Mouse (Mus musculus) macrophage (primary cell): ENCODE data around the gene Xntrpc. TPM values are rescaled to one million over a fixed set of nuclear protein-coding genes. Genes with fewer than 3 reads are reported as not detected.
"Not testable (repeated sequence)": the region's sequence is repeated elsewhere in the genome, so short reads cannot be mapped to it uniquely, and the experiment has no call there.

Experiments used
- H3K27ac ChIP-seq: fragments of 350-480 bp; formaldehyde crosslinking; 2 replicates; pipeline ENCODE4 v1.9.0; 2021
- H3K36me3 ChIP-seq: fragments of 350-480 bp; formaldehyde crosslinking; 2 replicates; pipeline ENCODE4 v1.9.0; 2021; ENCODE audit errors: inconsistent target
- H3K4me3 ChIP-seq: fragments of 350-480 bp; formaldehyde crosslinking; 2 replicates; pipeline ENCODE4 v1.9.0; 2021; ENCODE audit errors: inconsistent target
- H3K79me2 ChIP-seq: fragments of 350-480 bp; formaldehyde crosslinking; 2 replicates; pipeline ENCODE4 v1.9.0; 2021; ENCODE audit errors: inconsistent target
- WGBS: methylation state at CpG from one replicate; pipeline ENCODE4 v1.1.7; 2026; ENCODE audit warnings: inconsistent platforms; ENCODE audit not compliant: missing documents; 5-methylcytosine and 5-hydroxymethylcytosine counted together
- polyA plus RNA-seq: library from polyadenylated mRNA; stranded (reverse); fragments of 250-400 nt; gene quantifications from 3 replicates; pipeline ENCODE4 v1.2.4, GENCODE M21; 2018; ENCODE audit warnings: inconsistent platforms

Gene Xntrpc
- polyA plus RNA-seq, 1 experiment from 2014 or later = not detected

GRCm38 (mm10) chr7:102048524-102048923, 17.0 kb upstream of the Xntrpc start:
- H3K79me2 ChIP-seq = peaks cover 48% of the 10 kb centered on the region; the same call in 1 of the 2 replicates
- not testable (repeated sequence) for H3K36me3 ChIP-seq, H3K4me3 ChIP-seq, H3K27ac ChIP-seq

- 97% methylated on average over 3 of the region's 3 CpGs for WGBS
Observed at GRCm38 (mm10) chr7:102061353-102061752, 4.2 kb upstream of the Xntrpc start.

GRCm38 (mm10) chr7:102062203-102062602, 3.3 kb upstream of the Xntrpc start:
- Histone ChIP-seq H3K36me3 (0 out of 2 replicates have a peak, but pooled peaks cover 7% of the 10 kb centered on the region), H3K4me3 (no peak overlapping the region), H3K27ac (no peak overlapping the region), H3K79me2 (peaks cover 77% of the 10 kb centered on the region)
- WGBS = 90% methylated on average over 1 of the region's 1 CpGs

More at GRCm38 (mm10) chr7:102061353-102061752, 4.2 kb upstream of the Xntrpc start:
- Histone ChIP-seq H3K4me3 (no peak overlapping the region), H3K36me3 (0 out of 2 replicates have a peak, but pooled peaks cover 7% of the 10 kb centered on the region), H3K79me2 (peaks cover 70% of the 10 kb centered on the region), H3K27ac (no peak overlapping the region)

GRCm38 (mm10) chr7:102063891-102064290, 1.6 kb upstream of the Xntrpc start:
- H3K4me3 ChIP-seq = no peak overlapping the region; the same call in 1 of the 2 replicates
- 85% methylated on average over 9 of the region's 9 CpGs for WGBS

GRCm38 (mm10) chr7:102064655-102065045, 863 bp upstream of the Xntrpc start:
- Histone ChIP-seq H3K79me2 (peaks cover 63% of the 10 kb centered on the region), H3K4me3 (peak overlapping the region; percentile 86), H3K36me3 (0 out of 2 replicates have a peak, but pooled peaks cover 1% of the 10 kb centered on the region), H3K27ac (peak overlapping the region; percentile 78)
- WGBS = 4% methylated on average over 9 of the region's 9 CpGs

More at GRCm38 (mm10) chr7:102063891-102064290, 1.6 kb upstream of the Xntrpc start:
- Histone ChIP-seq H3K36me3 (0 out of 2 replicates have a peak, but pooled peaks cover 7% of the 10 kb centered on the region), H3K27ac (no peak overlapping the region), H3K79me2 (peaks cover 71% of the 10 kb centered on the region)

- Histone ChIP-seq H3K79me2 (peaks cover 46% of the 10 kb centered on the region), H3K4me3 (peak overlapping the region; percentile 86), H3K36me3 (no peaks in the 10 kb centered on the region), H3K27ac (peak overlapping the region; percentile 78; the same call in 1 of the 2 replicates)
- WGBS = 71% methylated on average over 6 of the region's 6 CpGs
Observed at GRCm38 (mm10) chr7:102066363-102066762, 850 bp downstream of the Xntrpc start.

GRCm38 (mm10) chr7:102076714-102077296, 11.3 kb downstream of the Xntrpc start:
- H3K27ac ChIP-seq = no peak overlapping the region
- H3K4me3 ChIP-seq = no peak overlapping the region
- no peaks in the 10 kb centered on the region for H3K79me2 ChIP-seq
- 68% methylated on average over 6 of the region's 7 CpGs for WGBS
- H3K36me3 ChIP-seq = peaks cover 45% of the 10 kb centered on the region

- Histone ChIP-seq H3K36me3 (peaks cover 38% of the 10 kb centered on the region), H3K27ac (no peak overlapping the region), H3K79me2 (no peaks in the 10 kb centered on the region), H3K4me3 (no peak overlapping the region)
- WGBS = 79% methylated on average over 7 of the region's 7 CpGs
Observed at GRCm38 (mm10) chr7:102078517-102078916, 13.0 kb downstream of the Xntrpc start.

GRCm38 (mm10) chr7:102080311-102080710, 14.8 kb downstream of the Xntrpc start:
- H3K79me2 ChIP-seq = no peaks in the 10 kb centered on the region

GRCm38 (mm10) chr7:102081784-102082183, 16.3 kb downstream of the Xntrpc start:
- Histone ChIP-seq H3K79me2 (no peaks in the 10 kb centered on the region), H3K36me3 (peaks cover 28% of the 10 kb centered on the region), H3K27ac (no peak overlapping the region), H3K4me3 (no peak overlapping the region)
- WGBS = 98% methylated on average over 5 of the region's 5 CpGs

More at GRCm38 (mm10) chr7:102080311-102080710, 14.8 kb downstream of the Xntrpc start:
- no peak overlapping the region for H3K27ac ChIP-seq
- no peak overlapping the region for H3K4me3 ChIP-seq
- 94% methylated on average over 8 of the region's 8 CpGs for WGBS
- peaks cover 35% of the 10 kb centered on the region for H3K36me3 ChIP-seq

GRCm38 (mm10) chr7:102082816-102083215, 17.3 kb downstream of the Xntrpc start, which contains the start of gene Trpc2:
Trpc2 (plus strand) TSS chr7:102083116.
- Histone ChIP-seq H3K79me2 (no peaks in the 10 kb centered on the region), H3K36me3 (peaks cover 28% of the 10 kb centered on the region), H3K4me3 (no peak within 1 kb of the TSS), H3K27ac (no peak within 1 kb of the TSS)
- 80% methylated on average over 5 of the region's 5 CpGs for WGBS

GRCm38 (mm10) chr7:102084041-102084696, 18.7 kb downstream of the Xntrpc start:
- H3K79me2 ChIP-seq = no peaks in the 10 kb centered on the region
- no peak overlapping the region for H3K27ac ChIP-seq
- 94% methylated on average over 26 of the region's 26 CpGs for WGBS
- H3K4me3 ChIP-seq = no peak overlapping the region
- H3K36me3 ChIP-seq = peaks cover 23% of the 10 kb centered on the region

GRCm38 (mm10) chr7:102087336-102087735, 21.8 kb downstream of the Xntrpc start:
- no peaks in the 10 kb centered on the region; the same call in 1 of the 2 replicates for H3K36me3 ChIP-seq
- 81% methylated on average over 4 of the region's 4 CpGs for WGBS

GRCm38 (mm10) chr7:102099760-102100661, 34.5 kb downstream of the Xntrpc start:
- Histone ChIP-seq H3K79me2 (no peaks in the 10 kb centered on the region), H3K4me3 (no peak overlapping the region), H3K36me3 (no peaks in the 10 kb centered on the region), H3K27ac (no peak overlapping the region)
- 20% methylated on average over 30 of the region's 30 CpGs for WGBS

More at GRCm38 (mm10) chr7:102087336-102087735, 21.8 kb downstream of the Xntrpc start:
- Histone ChIP-seq H3K4me3 (no peak overlapping the region), H3K27ac (no peak overlapping the region), H3K79me2 (no peaks in the 10 kb centered on the region)
